Mouse (Mus musculus): ENCODE results near the gene Amz2. TPM values are rescaled to one million over a fixed set of nuclear protein-coding genes. Genes with fewer than 3 reads are reported as not detected.

Gene Amz2
- polyA plus RNA-seq, 1 experiment from 2014 or later = 46.0 TPM

GRCm38 (mm10) chr11:109427353-109427752 is 1.6 kb downstream of the Amz2 start:
- no peak overlapping the region for H3K4me3 ChIP-seq
- peaks cover 1% of the 10 kb centered on the region; the same call in 1 of the 2 replicates for H3K9me3 ChIP-seq (replicated peaks)
- DNase-seq (ENCODE audit: low spot score) = no peak
- no peak overlapping the region for H3K27ac ChIP-seq (replicated peaks)
- WGBS = 96% methylated on average over 5 of the region's 5 CpGs
- H3K27me3 ChIP-seq (ENCODE audit: low read depth, poor library complexity, severe bottlenecking) = no peaks in the 10 kb centered on the region
- H3K36me3 ChIP-seq = peaks cover 41% of the 10 kb centered on the region
- H3K4me1 ChIP-seq = peaks cover 18% of the 10 kb centered on the region

- H3K36me3 ChIP-seq = peaks cover 88% of the 10 kb centered on the region
- peaks cover 6% of the 10 kb centered on the region for H3K4me1 ChIP-seq
- H3K27me3 ChIP-seq (ENCODE audit: low read depth, poor library complexity, severe bottlenecking) = no peaks in the 10 kb centered on the region
- no peak for DNase-seq (ENCODE audit: low spot score)
- 92% methylated on average over 16 of the region's 16 CpGs for WGBS
- H3K27ac ChIP-seq (replicated peaks) = no peak overlapping the region
- H3K9me3 ChIP-seq (replicated peaks) = no peaks in the 10 kb centered on the region
- H3K4me3 ChIP-seq = no peak overlapping the region
These were observed 8.6 kb downstream of the Amz2 start for GRCm38 (mm10) chr11:109434233-109434798.

GRCm38 (mm10) chr11:109436889-109437288 is 11.1 kb downstream of the Amz2 start:
- Histone ChIP-seq H3K4me1 (peaks cover 23% of the 10 kb centered on the region), H3K27me3 (ENCODE audit: low read depth, poor library complexity, severe bottlenecking) (peaks cover 12% of the 10 kb centered on the region), H3K4me3 (no peak overlapping the region), H3K9me3 (replicated peaks) (no peaks in the 10 kb centered on the region), H3K36me3 (peaks cover 62% of the 10 kb centered on the region), H3K27ac (replicated peaks) (no peak overlapping the region)
- 65% methylated on average over 8 of the region's 8 CpGs for WGBS
- no peak for DNase-seq (ENCODE audit: low spot score)

GRCm38 (mm10) chr11:109439209-109439608 is 13.5 kb downstream of the Amz2 start:
- no peaks in the 10 kb centered on the region for H3K9me3 ChIP-seq (replicated peaks)
- no peak overlapping the region for H3K27ac ChIP-seq (replicated peaks)
- WGBS = 27% methylated on average over 5 of the region's 5 CpGs
- peaks cover 43% of the 10 kb centered on the region for H3K36me3 ChIP-seq
- peak; percentile 22 for DNase-seq (ENCODE audit: low spot score)
- H3K4me3 ChIP-seq = peak overlapping the region; percentile 61
- peaks cover 23% of the 10 kb centered on the region for H3K4me1 ChIP-seq
- peaks cover 12% of the 10 kb centered on the region for H3K27me3 ChIP-seq (ENCODE audit: low read depth, poor library complexity, severe bottlenecking)

GRCm38 (mm10) chr11:109439829-109440340 is 14.1 kb downstream of the Amz2 start:
- H3K36me3 ChIP-seq = peaks cover 36% of the 10 kb centered on the region
- peak overlapping the region; percentile 61 for H3K4me3 ChIP-seq
- peak overlapping the region; percentile 80 for H3K27ac ChIP-seq (replicated peaks)
- WGBS = 1% methylated on average over 32 of the region's 32 CpGs
- DNase-seq (ENCODE audit: low spot score) = peak; percentile 68
- peaks cover 23% of the 10 kb centered on the region for H3K4me1 ChIP-seq
- H3K9me3 ChIP-seq (replicated peaks) = no peaks in the 10 kb centered on the region
- H3K27me3 ChIP-seq (ENCODE audit: low read depth, poor library complexity, severe bottlenecking) = peaks cover 12% of the 10 kb centered on the region

- WGBS = 56% methylated on average over 4 of the region's 4 CpGs
- DNase-seq (ENCODE audit: low spot score) = no peak
- H3K36me3 ChIP-seq = peaks cover 29% of the 10 kb centered on the region
- no peaks in the 10 kb centered on the region for H3K9me3 ChIP-seq (replicated peaks)
- H3K4me1 ChIP-seq = peaks cover 23% of the 10 kb centered on the region
- H3K27me3 ChIP-seq (ENCODE audit: low read depth, poor library complexity, severe bottlenecking) = peaks cover 12% of the 10 kb centered on the region
- H3K27ac ChIP-seq (replicated peaks) = no peak overlapping the region
- H3K4me3 ChIP-seq = peak overlapping the region; percentile 61
These were observed 14.9 kb downstream of the Amz2 start for GRCm38 (mm10) chr11:109440641-109441040.

GRCm38 (mm10) chr11:109441119-109441518 is 15.4 kb downstream of the Amz2 start:
- H3K36me3 ChIP-seq = peaks cover 24% of the 10 kb centered on the region
- peak; percentile 38 for DNase-seq (ENCODE audit: low spot score)
- no peaks in the 10 kb centered on the region for H3K9me3 ChIP-seq (replicated peaks)
- 57% methylated on average over 3 of the region's 3 CpGs for WGBS
- peaks cover 12% of the 10 kb centered on the region for H3K27me3 ChIP-seq (ENCODE audit: low read depth, poor library complexity, severe bottlenecking)
- H3K4me3 ChIP-seq = no peak overlapping the region
- no peak overlapping the region for H3K27ac ChIP-seq (replicated peaks)
- H3K4me1 ChIP-seq = peaks cover 23% of the 10 kb centered on the region

- Histone ChIP-seq H3K4me3 (no peak overlapping the region), H3K4me1 (peaks cover 19% of the 10 kb centered on the region), H3K9me3 (replicated peaks) (no peaks in the 10 kb centered on the region), H3K36me3 (peaks cover 13% of the 10 kb centered on the region), H3K27ac (replicated peaks) (no peak overlapping the region), H3K27me3 (ENCODE audit: low read depth, poor library complexity, severe bottlenecking) (peaks cover 12% of the 10 kb centered on the region)
- DNase-seq (ENCODE audit: low spot score) = peak; percentile 18
- 57% methylated on average over 5 of the region's 5 CpGs for WGBS
These were observed 16.5 kb downstream of the Amz2 start for GRCm38 (mm10) chr11:109442166-109442730.

GRCm38 (mm10) chr11:109443468-109444263 is 17.9 kb downstream of the Amz2 start:
- Histone ChIP-seq H3K9me3 (replicated peaks) (no peaks in the 10 kb centered on the region), H3K4me1 (peaks cover 19% of the 10 kb centered on the region), H3K4me3 (no peak overlapping the region), H3K27ac (replicated peaks) (no peak overlapping the region), H3K27me3 (ENCODE audit: low read depth, poor library complexity, severe bottlenecking) (peaks cover 12% of the 10 kb centered on the region), H3K36me3 (no peaks in the 10 kb centered on the region)
- WGBS = 94% methylated on average over 8 of the region's 8 CpGs
- DNase-seq (ENCODE audit: low spot score) = no peak

GRCm38 (mm10) chr11:109444600-109444999 is 18.9 kb downstream of the Amz2 start:
- no peak overlapping the region for H3K27ac ChIP-seq (replicated peaks)
- DNase-seq (ENCODE audit: low spot score) = peak; percentile 36

GRCm38 (mm10) chr11:109445438-109446035 is 19.8 kb downstream of the Amz2 start:
- Histone ChIP-seq H3K4me3 (no peak overlapping the region), H3K27me3 (ENCODE audit: low read depth, poor library complexity, severe bottlenecking) (peaks cover 5% of the 10 kb centered on the region), H3K4me1 (peaks cover 4% of the 10 kb centered on the region), H3K9me3 (replicated peaks) (no peaks in the 10 kb centered on the region), H3K36me3 (no peaks in the 10 kb centered on the region), H3K27ac (replicated peaks) (no peak overlapping the region)
- peak; percentile 30 for DNase-seq (ENCODE audit: low spot score)
- WGBS = 60% methylated on average over 13 of the region's 13 CpGs

More at GRCm38 (mm10) chr11:109444600-109444999, 18.9 kb downstream of the Amz2 start:
- Histone ChIP-seq H3K9me3 (replicated peaks) (no peaks in the 10 kb centered on the region), H3K4me3 (no peak overlapping the region), H3K36me3 (no peaks in the 10 kb centered on the region), H3K27me3 (ENCODE audit: low read depth, poor library complexity, severe bottlenecking) (peaks cover 12% of the 10 kb centered on the region), H3K4me1 (peaks cover 14% of the 10 kb centered on the region)
- WGBS = 58% methylated on average over 7 of the region's 7 CpGs

- H3K9me3 ChIP-seq (replicated peaks) = no peaks in the 10 kb centered on the region
- peaks cover 32% of the 10 kb centered on the region for H3K36me3 ChIP-seq
- DNase-seq (ENCODE audit: low spot score) = no peak
- no peaks in the 10 kb centered on the region for H3K4me1 ChIP-seq
- H3K4me3 ChIP-seq = no peak overlapping the region
- 87% methylated on average over 11 of the region's 11 CpGs for WGBS
- H3K27me3 ChIP-seq (ENCODE audit: low read depth, poor library complexity, severe bottlenecking) = no peaks in the 10 kb centered on the region
- no peak overlapping the region for H3K27ac ChIP-seq (replicated peaks)
These were observed 25.4 kb downstream of the Amz2 start for GRCm38 (mm10) chr11:109451169-109451568.
